Mouse (Mus musculus) adrenal gland, postnatal 14 days (tissue): Measurements from ENCODE around the gene Pik3cd. TPM values are rescaled to one million over a fixed set of nuclear protein-coding genes. Genes with fewer than 3 reads are reported as not detected.
"Not testable (repeated sequence)": the region's sequence is repeated elsewhere in the genome, so short reads cannot be mapped to it uniquely, and the experiment has no call there.

Source experiments
- DNase-seq: peaks from one replicate; pipeline ENCODE4 v3.0.0; 2021; ENCODE audit warnings: mixed read lengths
- long read RNA-seq, 2 experiments: library from polyadenylated mRNA; stranded (forward); transcript quantifications; one replicate each; pipeline ENCODE4 v2.0.0; 2021
- total RNA-seq: library from RNA; stranded (reverse); gene quantifications from 2 replicates; pipeline ENCODE4 v1.2.3, GENCODE M21; 2021

Pik3cd gene
- 4.4 and 19.1 TPM in 2 replicates for total RNA-seq
- long read RNA-seq, experiment 1, partial matches to known transcripts = 0 of 2 reads
- long read RNA-seq, experiment 1, other reads (novel, unspliced or antisense) = 2 of 2 reads
- long read RNA-seq, experiment 2, partial matches to known transcripts = 2 of 3 reads
- long read RNA-seq, experiment 2, other reads (novel, unspliced or antisense) = 1 of 3 reads

GRCm38 (mm10) chr4:149702210-149702979, at the start of gene Pik3cd:
TSS of gene Pik3cd (minus strand) at chr4:149702571.
- DNase-seq = peak; percentile 29

GRCm38 (mm10) chr4:149750671-149751070, 48.3 kb upstream of the Pik3cd start:
- no peak for DNase-seq

GRCm38 (mm10) chr4:149749663-149750015, 47.3 kb upstream of the Pik3cd start:
- DNase-seq = not testable (repeated sequence)

- no peak for DNase-seq
These were observed 46.8 kb upstream of the Pik3cd start for GRCm38 (mm10) chr4:149749003-149749662.

- no peak for DNase-seq
These were observed 41.7 kb upstream of the Pik3cd start for GRCm38 (mm10) chr4:149744119-149744518.

GRCm38 (mm10) chr4:149742011-149742530, 39.7 kb upstream of the Pik3cd start:
- no peak for DNase-seq

- DNase-seq = no peak
These were observed 37.9 kb upstream of the Pik3cd start for GRCm38 (mm10) chr4:149740301-149740700.

GRCm38 (mm10) chr4:149739478-149739877, 37.1 kb upstream of the Pik3cd start:
- no peak for DNase-seq

GRCm38 (mm10) chr4:149737383-149738324, 35.3 kb upstream of the Pik3cd start, which contains the start of gene Tmem201:
TSS of gene Tmem201 (minus strand) at chr4:149738044.
- peak; percentile 97 for DNase-seq

- peak; percentile 88 for DNase-seq
These were observed 34.2 kb upstream of the Pik3cd start for GRCm38 (mm10) chr4:149736581-149736980.

- DNase-seq = no peak
These were observed 33.4 kb upstream of the Pik3cd start for GRCm38 (mm10) chr4:149735624-149736250.

- no peak for DNase-seq
These were observed 32.5 kb upstream of the Pik3cd start for GRCm38 (mm10) chr4:149734730-149735475.

- no peak for DNase-seq
These were observed 31.9 kb upstream of the Pik3cd start for GRCm38 (mm10) chr4:149734246-149734645.

- DNase-seq = no peak
These were observed 31.4 kb upstream of the Pik3cd start for GRCm38 (mm10) chr4:149733748-149734147.

- DNase-seq = peak; percentile 50
These were observed 30.4 kb upstream of the Pik3cd start for GRCm38 (mm10) chr4:149732800-149733199.

GRCm38 (mm10) chr4:149732313-149732712, 29.9 kb upstream of the Pik3cd start:
- DNase-seq = no peak

- DNase-seq = no peak
These were observed 28.5 kb upstream of the Pik3cd start for GRCm38 (mm10) chr4:149730827-149731226.

GRCm38 (mm10) chr4:149728810-149729209, 26.4 kb upstream of the Pik3cd start:
- no peak for DNase-seq

GRCm38 (mm10) chr4:149727636-149728035, 25.3 kb upstream of the Pik3cd start:
- DNase-seq = no peak

- peak; percentile 95 for DNase-seq
These were observed 23.4 kb upstream of the Pik3cd start for GRCm38 (mm10) chr4:149725661-149726350.
